Mouse (Mus musculus) midbrain, embryonic 14.5 days (tissue): ENCODE measurements at regions not wholly inside any gene's neighbourhood (a gene's known extent, or its start where the extent isn't known, plus 50 kb on each side); places are given as distances from the start of the nearest gene placed in this dataset.
A peak's percentile ranks its signal among the peaks of the same experiment; 100 is the strongest.
"Not testable (repeated sequence)": the region's sequence is repeated elsewhere in the genome, so short reads cannot be mapped to it uniquely, and the experiment has no call there.

Experiments used
- ATAC-seq: fragments of 200-750 bp; cut with Nextera tagmentation; 2 replicates; pipeline ENCODE4 v1.8.0; 2017; ENCODE audit warnings: moderate number of reproducible peaks, moderate library complexity; ENCODE audit not compliant: low FRiP score, low TSS enrichment
- DNase-seq: peaks from one replicate; pipeline ENCODE4 v3.0.0-alpha.2; 2015
- H3K27ac ChIP-seq: fragments of 300-500 bp; sonication (generic); replicated peaks from 2 replicates; pipeline ENCODE4 v1.5.1; 2014; ENCODE audit warnings: mild to moderate bottlenecking, low read depth, low read length, moderate library complexity
- H3K27me3 ChIP-seq: fragments of 300-500 bp; sonication (generic); 2 replicates; pipeline ENCODE4 v1.6.1; 2014; ENCODE audit warnings: low read length, control low read depth, mixed read lengths; ENCODE audit not compliant: control insufficient read depth, insufficient read depth
- H3K36me3 ChIP-seq: fragments of 300-500 bp; sonication (generic); 2 replicates; pipeline ENCODE4 v1.6.1; 2014; ENCODE audit warnings: low read length, control low read depth; ENCODE audit not compliant: control insufficient read depth, insufficient read depth
- H3K4me1 ChIP-seq: fragments of 300-500 bp; sonication (generic); 2 replicates; pipeline ENCODE4 v1.6.1; 2014; ENCODE audit warnings: mild to moderate bottlenecking, antibody characterized with exemption, low read length, control low read depth; ENCODE audit not compliant: control insufficient read depth, insufficient read depth
- H3K4me2 ChIP-seq: fragments of 300-500 bp; sonication (generic); 2 replicates; pipeline ENCODE4 v1.6.1; 2014; ENCODE audit warnings: mild to moderate bottlenecking, low read length, moderate library complexity
- H3K4me3 ChIP-seq: fragments of 300-500 bp; sonication (generic); replicated peaks from 2 replicates; pipeline ENCODE4 v1.5.1; 2014; ENCODE audit warnings: low read depth, low read length
- H3K9ac ChIP-seq: fragments of 300-500 bp; sonication (generic); replicated peaks from 2 replicates; pipeline ENCODE4 v1.6.1; 2014; ENCODE audit warnings: mild to moderate bottlenecking, low read length, moderate library complexity
- H3K9me3 ChIP-seq: fragments of 300-500 bp; sonication (generic); 2 replicates; pipeline ENCODE4 v1.6.1; 2016; ENCODE audit warnings: low read length, control low read depth, mixed read lengths; ENCODE audit not compliant: control insufficient read depth
- WGBS: fragments of 180-500 bp; shearing (Covaris S2); extraction: QIAGEN DNeasy Blood & Tissue Kit; methylation state at CpG from one replicate; pipeline ENCODE4 v1.1.7; 2014; 5-methylcytosine and 5-hydroxymethylcytosine counted together

- Histone ChIP-seq H3K4me3 (no peak overlapping the region), H3K4me2 (no peak overlapping the region), H3K27me3 (no peaks in the 10 kb centered on the region), H3K9me3 (no peaks in the 10 kb centered on the region), H3K4me1 (peaks cover 7% of the 10 kb centered on the region; the same call in 1 of the 2 replicates), H3K27ac (no peak overlapping the region), H3K9ac (no peak overlapping the region), H3K36me3 (no peaks in the 10 kb centered on the region)
- ATAC-seq (peak; percentile 32; the same call in 1 of the 2 replicates), DNase-seq (peak; percentile 32)
- 37% methylated on average over 10 of the region's 10 CpGs for WGBS
Observed at GRCm38 (mm10) chr15:8816501-8817368, 106.2 kb upstream of the Slc1a3 start.

GRCm38 (mm10) chr15:8815958-8816357 is 105.4 kb upstream of the Slc1a3 start:
- Histone ChIP-seq H3K4me1 (peaks cover 7% of the 10 kb centered on the region; the same call in 1 of the 2 replicates), H3K36me3 (no peaks in the 10 kb centered on the region), H3K27ac (no peak overlapping the region), H3K4me2 (no peak overlapping the region), H3K9ac (no peak overlapping the region), H3K4me3 (no peak overlapping the region), H3K27me3 (no peaks in the 10 kb centered on the region), H3K9me3 (no peaks in the 10 kb centered on the region)
- DNase-seq (peak; percentile 19), ATAC-seq (no peak)
- WGBS, result 28% methylated on average over 2 of the region's 2 CpGs

- 9% methylated on average over 6 of the region's 6 CpGs for WGBS
- H3K4me3 ChIP-seq, result no peak overlapping the region
- no peaks in the 10 kb centered on the region for H3K27me3 ChIP-seq
- DNase-seq (peak; percentile 74), ATAC-seq (peak; percentile 62; the same call in 1 of the 2 replicates)
- H3K36me3 ChIP-seq, result no peaks in the 10 kb centered on the region
- peaks cover 7% of the 10 kb centered on the region; the same call in 1 of the 2 replicates for H3K4me1 ChIP-seq
- H3K9ac ChIP-seq, result no peak overlapping the region
- no peaks in the 10 kb centered on the region for H3K9me3 ChIP-seq
- H3K4me2 ChIP-seq, result no peak overlapping the region
- no peak overlapping the region for H3K27ac ChIP-seq
Observed at GRCm38 (mm10) chr15:8815277-8815676, 104.7 kb upstream of the Slc1a3 start.

GRCm38 (mm10) chr15:8806354-8806753 is 95.8 kb upstream of the Slc1a3 start:
- H3K36me3 ChIP-seq, result no peaks in the 10 kb centered on the region
- H3K9me3 ChIP-seq, result no peaks in the 10 kb centered on the region
- no peaks in the 10 kb centered on the region for H3K27me3 ChIP-seq
- ATAC-seq, result no peak
- 80% methylated on average over 8 of the region's 8 CpGs for WGBS
- no peak overlapping the region for H3K27ac ChIP-seq
- H3K4me1 ChIP-seq, result no peaks in the 10 kb centered on the region
- H3K9ac ChIP-seq, result no peak overlapping the region
- no peak overlapping the region for H3K4me3 ChIP-seq
- no peak overlapping the region for H3K4me2 ChIP-seq
- no peak for DNase-seq

- H3K4me2 ChIP-seq, ATAC-seq, H3K9ac ChIP-seq, DNase-seq, H3K36me3 ChIP-seq, H3K4me1 ChIP-seq, H3K4me3 ChIP-seq, H3K27me3 ChIP-seq, H3K9me3 ChIP-seq, H3K27ac ChIP-seq: not testable (repeated sequence)
- WGBS, result 92% methylated on average over 4 of the region's 5 CpGs
Observed at GRCm38 (mm10) chr15:8805565-8805964, 95.0 kb upstream of the Slc1a3 start.

GRCm38 (mm10) chr15:8802058-8802457 is 91.5 kb upstream of the Slc1a3 start:
- no peak for ATAC-seq
- Histone ChIP-seq H3K9me3 (no peaks in the 10 kb centered on the region), H3K9ac (no peak overlapping the region), H3K36me3 (no peaks in the 10 kb centered on the region), H3K4me1 (no peaks in the 10 kb centered on the region), H3K4me3 (no peak overlapping the region), H3K27me3 (no peaks in the 10 kb centered on the region), H3K4me2 (no peak overlapping the region), H3K27ac (no peak overlapping the region)
- DNase-seq, result no peak
- WGBS, result 62% methylated on average over 7 of the region's 7 CpGs

GRCm38 (mm10) chr15:8797015-8797414 is 86.5 kb upstream of the Slc1a3 start:
- ATAC-seq (no peak), DNase-seq (no peak)
- Histone ChIP-seq H3K27me3 (no peaks in the 10 kb centered on the region), H3K9me3 (no peaks in the 10 kb centered on the region), H3K27ac (no peak overlapping the region), H3K9ac (no peak overlapping the region), H3K4me1 (no peaks in the 10 kb centered on the region), H3K4me2 (no peak overlapping the region), H3K36me3 (no peaks in the 10 kb centered on the region), H3K4me3 (no peak overlapping the region)
- WGBS, result 92% methylated on average over 1 of the region's 1 CpGs

GRCm38 (mm10) chr15:8792106-8792505 is 81.5 kb upstream of the Slc1a3 start:
- Histone ChIP-seq H3K36me3 (no peaks in the 10 kb centered on the region), H3K4me2 (no peak overlapping the region), H3K9me3 (no peaks in the 10 kb centered on the region), H3K27me3 (no peaks in the 10 kb centered on the region), H3K4me3 (no peak overlapping the region), H3K27ac (no peak overlapping the region), H3K4me1 (no peaks in the 10 kb centered on the region), H3K9ac (no peak overlapping the region)
- ATAC-seq, result no peak
- WGBS, result 91% methylated on average over 2 of the region's 2 CpGs
- DNase-seq, result no peak

GRCm38 (mm10) chr15:8789924-8790323 is 79.4 kb upstream of the Slc1a3 start:
- no peak overlapping the region for H3K9ac ChIP-seq
- no peaks in the 10 kb centered on the region for H3K27me3 ChIP-seq
- H3K9me3 ChIP-seq, result no peaks in the 10 kb centered on the region
- DNase-seq (no peak), ATAC-seq (no peak)
- no peaks in the 10 kb centered on the region for H3K36me3 ChIP-seq
- H3K4me3 ChIP-seq, result no peak overlapping the region
- no peak overlapping the region for H3K4me2 ChIP-seq
- H3K4me1 ChIP-seq, result no peaks in the 10 kb centered on the region
- no peak overlapping the region for H3K27ac ChIP-seq
